Mouse (Mus musculus): Measurements from ENCODE around the gene F5.

The F5 gene

DNA sequence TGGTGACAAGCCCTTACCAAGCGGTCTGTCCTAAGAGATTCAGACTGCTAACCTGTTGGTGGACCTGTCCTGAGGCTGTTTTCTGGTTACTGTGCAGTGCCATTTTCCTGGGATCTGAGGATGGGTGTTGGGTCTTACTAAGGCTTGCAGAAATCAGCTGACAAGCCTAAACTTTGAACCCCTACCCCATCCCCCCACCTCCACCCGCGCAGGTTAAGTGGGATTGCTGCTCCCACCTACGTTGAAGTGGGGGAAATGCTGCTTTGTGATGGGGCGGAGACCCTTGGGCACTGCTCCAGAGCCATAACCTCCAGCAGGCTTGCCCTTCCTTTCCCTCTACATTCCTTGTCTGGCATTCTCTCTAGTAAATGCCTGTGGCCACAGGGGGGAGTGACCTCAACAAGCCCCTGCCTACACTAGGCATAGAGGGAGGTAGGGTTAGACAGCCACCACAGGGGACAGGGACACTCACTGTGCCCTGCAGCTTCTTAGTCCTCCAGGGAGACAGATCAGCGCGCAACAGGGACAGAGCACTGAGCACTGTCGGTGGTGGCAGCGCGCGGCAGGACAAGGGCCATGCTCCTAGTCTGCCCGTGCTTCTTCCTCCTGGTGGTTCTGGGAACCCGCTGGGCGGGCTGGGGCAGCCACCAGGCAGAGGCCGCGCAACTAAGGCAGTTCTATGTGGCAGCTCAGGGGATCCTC lies at the start of gene F5:
TSS of gene F5 (plus strand) at position 452 of the 702 bp plus-strand sequence.
- no peak for DNase-seq (ENCODE audit: low read depth, low spot score)

- DNase-seq (ENCODE audit: low read depth, low spot score) = no peak
These were observed 41.9 kb upstream of the F5 start for GRCm38 (mm10) chr1:164109763-164110162.

DNA sequence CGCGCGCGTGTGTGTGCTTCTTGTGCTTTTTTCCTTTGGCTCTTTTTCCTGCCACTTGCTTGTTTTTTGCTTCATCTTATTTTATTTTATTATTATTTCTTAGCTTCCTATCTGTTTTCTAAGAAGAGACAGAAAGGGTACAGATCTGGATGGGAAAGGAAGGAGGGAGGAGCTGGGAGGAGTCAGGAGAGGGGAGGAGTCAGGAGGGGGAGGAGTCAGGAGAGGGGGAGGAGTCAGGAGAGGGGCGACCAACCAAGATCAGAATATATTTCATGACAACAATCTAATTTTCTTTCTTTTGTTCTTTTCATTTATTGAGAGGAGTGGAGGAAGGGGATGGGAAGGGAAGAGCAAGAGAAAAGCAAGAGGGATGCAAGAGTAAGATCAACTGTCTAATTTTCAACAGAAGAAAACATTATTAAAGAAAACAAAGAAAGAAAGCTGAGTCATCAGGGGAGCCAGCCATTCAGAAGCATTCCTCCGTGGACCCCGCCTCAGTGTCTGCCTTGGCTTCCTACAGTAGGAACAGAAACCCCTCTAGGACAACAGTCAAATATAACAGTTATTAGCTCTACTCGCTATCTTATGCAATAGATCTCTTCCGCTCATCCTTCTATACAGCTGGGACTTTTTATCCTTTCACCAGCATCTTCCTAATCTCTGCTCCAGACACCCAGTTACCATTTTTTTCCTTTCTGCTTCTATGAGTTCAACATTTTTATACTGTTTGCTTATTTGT lies 40.9 kb upstream of the F5 start:
- DNase-seq (ENCODE audit: low read depth, low spot score) = no peak

DNA sequence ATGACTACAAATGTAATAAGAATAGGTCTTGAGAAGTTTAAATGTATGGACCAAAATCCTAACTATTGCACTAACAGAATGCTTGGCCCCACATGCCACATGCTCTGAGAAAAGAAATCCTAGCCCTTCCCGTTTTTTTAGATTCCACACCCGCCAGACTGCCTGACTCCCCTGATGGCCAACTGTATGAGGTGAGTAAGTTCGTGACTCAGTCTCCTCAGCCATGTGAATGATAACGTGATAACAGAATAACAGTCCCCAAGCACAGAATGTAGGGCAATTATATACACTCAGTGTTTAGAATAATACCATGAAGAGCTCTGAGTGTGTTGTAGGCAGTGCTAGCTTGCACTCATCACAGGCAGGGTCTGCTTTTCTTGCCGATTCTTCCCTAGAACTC lies 37.4 kb upstream of the F5 start:
- no peak for DNase-seq (ENCODE audit: low read depth, low spot score)

GRCm38 (mm10) chr1:164114947-164115493 lies 36.6 kb upstream of the F5 start, which contains the start of gene Selp:
Gene Selp (plus strand): TSS chr1:164115264.
- DNase-seq (ENCODE audit: low read depth, low spot score) = no peak

DNA sequence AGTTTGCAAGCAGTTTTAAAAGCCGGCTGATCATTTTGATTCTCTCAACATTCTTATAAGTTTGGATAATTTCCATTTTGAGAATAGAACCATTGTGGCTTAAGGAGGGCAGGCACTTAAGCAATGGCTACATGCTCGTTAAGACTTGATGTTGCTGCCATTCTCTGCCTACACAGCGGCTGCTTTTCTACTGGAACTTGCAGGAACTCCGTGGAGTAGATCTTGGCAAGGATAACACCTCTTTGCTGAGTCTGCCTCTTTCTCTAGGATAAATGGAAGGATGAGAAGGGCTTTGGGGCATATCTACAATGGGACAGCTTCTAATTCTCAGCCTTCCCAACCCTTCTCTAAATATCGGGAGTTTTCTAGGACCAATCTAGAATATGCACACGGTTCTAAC lies 36.0 kb upstream of the F5 start:
- no peak for DNase-seq (ENCODE audit: low read depth, low spot score)

DNA sequence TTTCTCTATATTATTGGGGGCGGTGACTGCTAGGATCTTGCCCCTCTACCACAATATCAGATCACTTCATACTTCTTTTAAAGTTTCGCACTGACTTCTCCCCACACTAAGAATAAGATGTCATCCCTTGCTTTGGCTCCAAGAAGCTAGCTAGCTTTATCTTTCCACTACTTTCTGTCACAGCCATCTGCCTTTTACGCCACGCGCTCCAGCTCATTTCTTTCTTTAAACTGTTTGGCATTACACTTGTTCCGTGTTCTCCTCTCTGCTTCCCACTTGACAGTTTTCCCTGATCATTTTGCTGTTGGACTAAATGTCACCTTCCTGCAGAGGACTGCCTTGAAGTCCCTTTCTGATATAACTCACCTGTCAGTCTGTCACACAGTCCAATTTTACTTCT lies 33.8 kb upstream of the F5 start:
- no peak for DNase-seq (ENCODE audit: low read depth, low spot score)

- no peak for DNase-seq (ENCODE audit: low read depth, low spot score)
These were observed 31.5 kb upstream of the F5 start for GRCm38 (mm10) chr1:164119892-164120776.

DNA sequence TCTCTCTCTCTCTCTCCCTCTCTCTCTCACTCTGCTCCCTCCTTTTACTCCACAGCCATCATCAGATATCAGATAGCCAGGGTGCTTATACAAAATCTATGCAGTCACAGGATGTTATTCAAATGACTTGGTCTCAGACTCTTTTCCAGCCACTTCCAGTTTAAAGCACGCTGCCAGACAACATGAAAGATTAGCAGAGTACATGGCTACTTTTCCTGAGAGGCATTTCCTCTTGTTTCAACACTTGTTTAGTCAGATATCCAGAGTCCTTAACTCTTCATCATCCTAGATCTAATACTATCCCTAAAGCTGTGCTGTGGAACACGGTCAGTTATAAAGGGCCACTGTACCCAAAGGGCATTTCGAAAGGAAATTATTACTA lies 30.9 kb upstream of the F5 start:
- no peak for DNase-seq (ENCODE audit: low read depth, low spot score)

DNA sequence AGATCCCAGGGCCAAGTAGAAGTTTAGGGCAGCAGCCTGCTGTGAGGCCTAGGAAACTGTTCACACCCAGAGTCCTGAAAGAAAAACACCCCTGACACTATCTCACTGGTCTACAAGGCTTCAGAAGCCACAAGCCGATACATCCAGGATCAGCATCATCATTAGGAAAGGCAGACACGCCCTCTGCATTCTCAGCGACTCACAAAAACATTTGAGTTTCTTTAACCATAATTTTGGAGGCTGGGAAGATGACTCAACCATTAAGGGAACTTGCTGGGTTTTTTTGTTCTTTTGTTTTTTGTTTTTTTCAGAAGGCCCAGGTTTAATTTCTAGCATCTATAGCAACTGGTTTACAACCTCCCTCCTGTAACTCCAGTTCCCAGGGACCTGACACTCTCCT lies 27.8 kb upstream of the F5 start:
- no peak for DNase-seq (ENCODE audit: low read depth, low spot score)

DNA sequence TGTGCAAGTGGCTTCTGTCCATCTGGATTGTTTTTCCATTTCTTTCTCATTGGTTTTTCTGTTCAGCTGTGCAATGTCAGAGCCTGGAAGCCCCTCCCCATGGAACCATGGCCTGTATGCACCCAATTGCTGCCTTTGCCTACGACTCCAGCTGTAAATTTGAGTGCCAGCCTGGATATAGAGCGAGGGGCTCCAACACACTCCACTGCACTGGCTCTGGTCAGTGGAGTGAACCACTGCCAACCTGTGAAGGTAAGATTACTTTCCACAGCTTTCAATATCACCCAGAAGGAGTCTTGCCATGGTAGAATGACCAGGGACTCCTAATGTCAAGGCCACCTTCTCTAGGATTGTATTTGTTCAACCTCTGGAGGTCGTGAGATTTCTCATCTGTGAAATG lies 21.6 kb upstream of the F5 start:
- no peak for DNase-seq (ENCODE audit: low read depth, low spot score)

- DNase-seq (ENCODE audit: low read depth, low spot score) = no peak
These were observed 19.0 kb upstream of the F5 start for GRCm38 (mm10) chr1:164132609-164133008.

DNA sequence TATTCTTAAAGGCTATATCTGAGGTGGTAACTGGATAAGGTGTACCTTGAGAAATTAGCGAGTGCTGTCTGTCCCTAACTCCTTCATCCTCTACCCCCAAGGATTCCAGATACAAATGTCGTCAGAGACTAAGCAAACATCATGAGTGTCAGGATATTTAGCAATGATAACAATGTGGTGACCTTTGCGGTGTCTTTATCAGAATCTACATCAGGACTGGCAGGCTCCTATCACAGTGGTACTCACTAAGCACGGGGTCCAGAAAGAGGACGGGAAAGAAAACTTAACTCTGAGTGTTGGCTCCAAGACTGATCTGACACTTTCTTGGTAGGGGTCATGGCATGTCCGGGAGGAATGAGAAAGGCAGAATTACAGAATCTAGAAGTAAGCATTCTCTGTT lies 17.5 kb upstream of the F5 start:
- no peak for DNase-seq (ENCODE audit: low read depth, low spot score)

DNA sequence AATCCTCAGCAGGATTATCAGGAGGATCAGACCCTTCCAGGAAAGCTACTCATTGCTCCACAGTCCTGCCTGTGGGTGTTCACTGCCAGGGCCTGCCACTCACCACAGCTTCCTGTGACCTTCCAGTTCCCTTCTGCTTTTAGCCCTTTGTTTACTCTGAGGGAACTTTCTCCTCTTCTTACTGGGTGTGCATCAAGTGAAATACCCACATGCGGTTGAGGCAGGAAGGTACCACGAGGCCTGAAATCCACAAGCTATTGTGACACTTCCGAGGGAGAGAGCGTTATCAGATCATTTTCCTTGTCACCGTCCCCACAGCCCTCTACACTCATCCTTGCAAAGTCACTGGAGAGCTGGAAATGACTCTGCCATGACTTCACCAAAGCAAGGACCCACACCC lies 16.3 kb upstream of the F5 start:
- DNase-seq (ENCODE audit: low read depth, low spot score) = no peak

DNA sequence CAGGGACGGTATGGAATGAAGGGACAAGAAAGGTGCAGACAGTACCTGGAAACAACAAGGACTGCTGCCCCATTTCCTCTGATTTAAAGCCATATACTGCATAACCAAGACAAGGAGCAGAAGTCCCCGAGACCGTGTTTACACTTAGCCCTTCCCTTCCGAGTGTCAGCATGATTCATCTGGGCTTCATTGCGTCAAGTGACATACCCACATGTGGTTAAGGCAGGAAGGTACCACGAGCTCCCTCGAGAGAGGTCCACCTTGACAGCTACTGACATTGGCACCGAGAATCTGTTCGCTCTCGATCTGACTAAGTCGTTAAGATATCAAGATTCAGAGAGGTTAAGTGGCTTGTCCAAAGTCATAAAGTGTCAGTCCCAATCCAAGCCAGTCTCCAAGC lies 15.7 kb upstream of the F5 start:
- no peak for DNase-seq (ENCODE audit: low read depth, low spot score)

GRCm38 (mm10) chr1:164136636-164137035 lies 15.0 kb upstream of the F5 start:
- DNase-seq (ENCODE audit: low read depth, low spot score) = no peak

DNA sequence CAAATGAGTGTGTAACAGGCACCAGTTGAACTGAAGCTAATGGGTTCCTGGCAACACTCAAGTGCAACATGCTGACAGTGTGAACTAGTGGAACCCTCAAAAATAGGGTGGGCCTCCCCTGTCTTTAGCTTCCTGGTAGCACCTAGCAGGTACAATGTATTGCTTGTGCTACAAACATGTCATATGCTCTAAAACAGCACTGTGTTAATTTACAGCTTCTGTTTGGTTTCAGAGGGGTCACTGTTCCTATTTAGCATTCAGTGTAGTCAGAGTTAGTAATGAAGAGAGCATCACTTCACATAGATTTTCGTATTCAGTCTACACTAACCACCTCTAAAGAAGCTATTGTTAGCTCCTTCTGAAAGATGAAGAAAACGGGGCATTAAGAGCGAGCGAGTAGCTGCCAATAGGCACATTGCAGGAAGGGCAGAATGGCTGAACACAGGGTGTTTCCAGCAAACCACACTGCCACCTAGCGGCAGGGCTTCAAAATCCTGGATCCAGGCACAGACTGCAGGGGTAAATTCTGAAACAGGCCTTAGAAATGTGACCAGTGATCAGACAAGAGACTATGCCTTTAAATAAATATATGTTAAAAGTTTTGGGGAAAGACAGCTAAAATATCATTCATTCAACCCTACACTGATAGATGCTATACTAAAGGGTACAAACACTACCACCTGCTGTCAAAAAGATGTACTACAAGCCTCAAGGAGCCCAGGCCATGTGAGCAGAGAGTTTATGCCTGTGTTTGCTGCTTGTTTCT lies 13.1 kb upstream of the F5 start:
- DNase-seq (ENCODE audit: low read depth, low spot score) = peak; percentile 25

- DNase-seq (ENCODE audit: low read depth, low spot score) = no peak
These were observed 12.2 kb upstream of the F5 start for GRCm38 (mm10) chr1:164139464-164139863.

DNA sequence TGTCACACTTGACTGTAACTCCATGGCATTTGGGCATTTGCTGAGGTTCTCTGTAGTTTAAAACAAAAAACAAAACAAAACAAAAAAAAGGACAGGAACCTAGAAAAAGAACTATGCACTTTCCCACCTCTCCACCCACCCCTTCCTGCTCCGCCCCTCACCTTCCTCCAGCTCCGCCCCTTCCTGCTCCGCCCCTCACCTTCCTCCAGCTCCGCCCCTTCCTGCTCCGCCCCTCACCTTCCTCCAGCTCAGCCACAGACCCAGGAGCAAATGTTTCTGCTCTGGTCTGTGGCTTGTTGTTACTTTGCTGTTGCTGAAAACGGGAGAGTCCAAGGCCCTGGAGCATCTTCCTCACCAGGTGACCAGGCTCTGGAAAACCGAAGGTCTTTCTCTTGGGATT lies 2.6 kb upstream of the F5 start:
- DNase-seq (ENCODE audit: low read depth, low spot score) = no peak

DNA sequence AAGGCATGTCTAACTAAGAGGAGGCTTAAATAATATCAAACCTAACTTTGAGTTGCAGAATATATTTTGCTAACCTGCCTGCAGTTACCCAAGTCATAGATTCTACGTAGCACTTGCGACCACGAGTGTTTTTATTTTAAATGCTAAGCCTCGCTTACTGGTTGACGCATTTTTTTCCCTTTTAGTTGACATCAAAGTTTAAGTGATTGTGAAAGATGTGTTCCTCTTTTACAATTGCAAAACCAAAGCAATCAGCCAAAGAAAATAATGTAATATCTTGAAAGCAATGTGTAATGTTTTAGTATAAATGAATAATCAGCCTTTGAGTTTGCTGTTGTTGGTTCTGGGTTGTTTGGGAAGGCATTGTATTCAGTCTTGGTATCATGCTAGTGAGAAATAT lies 1.2 kb downstream of the F5 start:
- no peak for DNase-seq (ENCODE audit: low read depth, low spot score)

GRCm38 (mm10) chr1:164154983-164155382 lies 3.3 kb downstream of the F5 start:
- no peak for DNase-seq (ENCODE audit: low read depth, low spot score)
